Mouse (Mus musculus) small intestine, adult 2 months (tissue): ENCODE results near the gene Acsl3. TPM values are rescaled to one million over a fixed set of nuclear protein-coding genes. Genes with fewer than 3 reads are reported as not detected.

Source experiments
- H3K27ac ChIP-seq: fragments of 200-500 bp; 2 replicates; pipeline ENCODE4 v1.5.1; 2012; ENCODE audit warnings: low read depth, low read length, control low read depth, inconsistent platforms; ENCODE audit not compliant: insufficient read depth
- H3K27me3 ChIP-seq: fragments of 200-500 bp; 2 replicates; pipeline ENCODE4 v1.6.1; 2012; ENCODE audit warnings: mild to moderate bottlenecking, moderate library complexity, low read length, inconsistent platforms; ENCODE audit not compliant: control insufficient read depth, insufficient read depth
- H3K36me3 ChIP-seq: fragments of 200-500 bp; 2 replicates; pipeline ENCODE4 v1.6.1; 2012; ENCODE audit warnings: mild to moderate bottlenecking, low read length, control low read depth, inconsistent platforms; ENCODE audit not compliant: control insufficient read depth, insufficient read depth
- H3K4me1 ChIP-seq: fragments of 200-500 bp; 2 replicates; pipeline ENCODE4 v1.6.1; 2012; ENCODE audit warnings: low read length, inconsistent platforms, mixed read lengths; ENCODE audit not compliant: control insufficient read depth, insufficient read depth, insufficient read length
- H3K4me3 ChIP-seq: fragments of 200-500 bp; 2 replicates; pipeline ENCODE4 v1.5.1; 2012; ENCODE audit warnings: low read depth, mild to moderate bottlenecking, control low read depth, inconsistent platforms, low read length, moderate library complexity
- CTCF ChIP-seq: fragments of 200-500 bp; IDR thresholded peaks from 2 replicates; pipeline ENCODE4 v1.5.1; 2012; ENCODE audit warnings: low read depth, mild to moderate bottlenecking, control low read depth, inconsistent platforms, low read length, moderate library complexity, mixed read lengths; ENCODE audit not compliant: insufficient replicate concordance, insufficient read length; ENCODE audit errors: extremely low read depth
- POLR2A ChIP-seq: fragments of 200-500 bp; IDR thresholded peaks from 2 replicates; pipeline ENCODE4 v1.6.1; 2012; ENCODE audit warnings: low read depth, mild to moderate bottlenecking, control low read depth, inconsistent platforms, low read length, moderate library complexity
- WGBS: fragments of 180-500 bp; shearing (Covaris S2); methylation state at CpG from one replicate; pipeline ENCODE4 v1.1.7; 2018; 5-methylcytosine and 5-hydroxymethylcytosine counted together
- polyA plus RNA-seq: library from polyadenylated mRNA; depleted of rRNA; stranded (reverse); fragments of >200 nt; gene quantifications from 2 replicates; pipeline ENCODE4 v1.2.3, GENCODE M21; 2012

Acsl3 gene
- polyA plus RNA-seq, 1 experiment: 7.9 TPM

DNA sequence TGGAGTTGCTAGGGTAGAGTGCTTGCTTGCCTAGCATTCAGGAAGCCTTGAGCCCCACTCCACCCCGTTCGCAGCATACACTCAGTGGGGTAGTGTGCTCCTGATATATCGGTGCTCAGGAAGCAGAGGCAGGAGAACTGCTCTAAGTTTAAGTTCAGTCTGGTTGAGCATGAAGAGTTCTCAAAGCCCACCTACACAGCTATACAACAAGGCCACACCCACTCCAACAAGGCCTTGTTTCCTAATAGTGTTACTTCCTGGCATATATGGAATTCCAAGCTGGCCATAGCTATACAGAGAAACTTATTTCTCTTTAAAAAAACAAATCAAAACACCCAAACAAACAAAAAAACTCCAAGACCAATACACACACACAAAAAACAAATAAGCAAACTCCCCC, 15.8 kb upstream of the Acsl3 start:
- Histone ChIP-seq H3K4me1 (0 out of 2 replicates have a peak, but pooled peaks cover under 1% of the 10 kb centered on the region), H3K36me3 (no peaks in the 10 kb centered on the region), H3K27me3 (no peaks in the 10 kb centered on the region), H3K27ac (no peak overlapping the region), H3K4me3 (no peak overlapping the region)
- TF ChIP-seq POLR2A (no peak), CTCF (no peak)
- WGBS: 84% methylated on average over 3 of the region's 3 CpGs

DNA sequence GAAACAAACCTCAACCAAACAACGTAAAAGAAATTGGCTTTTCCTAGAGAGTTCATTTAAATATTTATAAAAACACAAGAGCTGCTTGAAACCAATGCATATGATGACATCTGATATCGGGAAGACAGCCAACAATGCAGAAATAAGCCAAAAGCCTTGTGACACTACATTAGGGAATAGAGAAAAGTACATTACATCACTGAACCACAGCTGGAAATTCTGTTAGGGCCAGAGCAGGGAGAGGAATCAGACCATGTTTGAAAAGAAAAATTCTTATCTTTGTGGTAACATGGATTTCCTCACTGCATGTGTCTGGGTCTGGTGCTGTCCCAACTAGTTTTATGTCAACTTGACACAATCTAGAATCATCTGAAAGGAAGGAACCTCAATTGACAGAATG, 15.4 kb upstream of the Acsl3 start:
- H3K4me3 ChIP-seq: no peak overlapping the region
- WGBS: 80% methylated on average over 2 of the region's 2 CpGs
- no peak for TF ChIP-seq CTCF
- TF ChIP-seq POLR2A: no peak

DNA sequence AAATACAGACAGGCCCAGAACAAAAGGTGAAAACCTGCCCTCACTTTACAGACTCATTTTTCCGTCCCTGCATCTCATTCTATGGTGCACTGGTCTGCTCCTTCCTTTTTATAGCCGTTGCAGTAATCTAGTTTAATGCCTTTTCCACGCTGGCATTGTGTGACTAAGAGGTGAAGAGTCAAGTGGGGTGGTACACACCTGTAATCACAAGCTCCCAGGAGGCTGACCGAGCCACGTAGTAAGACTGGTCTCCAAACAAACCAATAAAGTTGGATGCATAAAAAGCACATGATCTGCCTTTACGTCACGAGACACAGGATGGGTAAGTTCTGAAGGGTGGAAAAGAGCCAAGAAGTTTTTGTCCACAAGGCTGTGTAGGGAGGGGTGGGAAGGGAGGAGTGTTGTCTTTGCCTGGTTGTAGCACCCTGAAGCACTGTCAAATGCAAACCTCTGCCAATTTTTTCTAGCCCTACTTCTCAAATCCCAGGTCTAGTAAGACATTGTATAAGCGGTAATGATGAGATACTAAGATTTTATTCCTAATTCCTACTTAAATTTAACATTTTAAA, 10.2 kb upstream of the Acsl3 start:
- Histone ChIP-seq H3K4me1 (peaks cover 3% of the 10 kb centered on the region; the same call in 1 of the 2 replicates), H3K27me3 (no peaks in the 10 kb centered on the region), H3K27ac (no peak overlapping the region), H3K4me3 (no peak overlapping the region), H3K36me3 (no peaks in the 10 kb centered on the region)
- TF ChIP-seq CTCF (no peak), POLR2A (no peak)
- 33% methylated on average over 8 of the region's 8 CpGs for WGBS

More for the DNA sequence above, 15.4 kb upstream of the Acsl3 start:
- Histone ChIP-seq H3K4me1 (0 out of 2 replicates have a peak, but pooled peaks cover 2% of the 10 kb centered on the region), H3K27me3 (no peaks in the 10 kb centered on the region), H3K27ac (no peak overlapping the region), H3K36me3 (no peaks in the 10 kb centered on the region)

DNA sequence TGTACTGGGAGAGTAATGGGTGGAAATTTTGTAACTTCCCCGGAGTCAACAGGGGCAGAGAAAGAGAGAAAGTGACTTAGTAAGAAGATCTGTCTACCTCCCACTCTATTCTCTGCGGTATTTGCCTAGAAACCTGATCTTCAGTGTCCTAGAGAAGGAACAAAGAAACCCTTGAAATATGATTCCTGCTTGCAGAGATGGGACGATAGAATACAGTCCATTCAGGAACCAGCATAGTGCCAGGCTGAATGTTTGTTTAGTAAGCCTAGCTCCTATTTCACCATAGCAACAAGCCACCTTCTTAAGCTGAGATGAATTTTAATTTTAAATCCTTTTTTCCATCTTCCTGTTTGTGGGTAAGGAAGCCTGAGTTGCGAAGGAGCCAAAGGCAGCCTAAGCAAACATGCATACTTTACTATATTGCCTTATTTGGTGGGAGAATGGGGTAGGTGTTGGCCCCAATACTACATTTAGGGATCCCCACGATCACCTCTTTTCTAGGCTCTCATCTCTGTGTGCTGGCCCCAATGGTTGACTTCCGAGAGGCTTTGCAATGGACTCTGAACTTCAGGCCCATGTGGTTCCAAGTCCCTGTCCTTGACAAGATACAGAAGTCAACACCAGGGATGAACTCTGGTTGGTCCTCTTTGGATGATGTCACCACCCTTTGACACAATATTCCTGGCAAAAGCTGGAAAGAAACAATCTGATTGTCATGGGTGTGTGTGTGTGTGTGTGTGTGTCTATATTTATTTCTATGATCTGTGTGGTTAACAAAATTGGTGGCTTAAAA, 8.2 kb upstream of the Acsl3 start:
- Histone ChIP-seq H3K27me3 (no peaks in the 10 kb centered on the region), H3K36me3 (no peaks in the 10 kb centered on the region), H3K4me3 (no peak overlapping the region), H3K27ac (no peak overlapping the region), H3K4me1 (peaks cover 3% of the 10 kb centered on the region; the same call in 1 of the 2 replicates)
- 71% methylated on average over 6 of the region's 6 CpGs for WGBS
- TF ChIP-seq CTCF (no peak), POLR2A (no peak)

DNA sequence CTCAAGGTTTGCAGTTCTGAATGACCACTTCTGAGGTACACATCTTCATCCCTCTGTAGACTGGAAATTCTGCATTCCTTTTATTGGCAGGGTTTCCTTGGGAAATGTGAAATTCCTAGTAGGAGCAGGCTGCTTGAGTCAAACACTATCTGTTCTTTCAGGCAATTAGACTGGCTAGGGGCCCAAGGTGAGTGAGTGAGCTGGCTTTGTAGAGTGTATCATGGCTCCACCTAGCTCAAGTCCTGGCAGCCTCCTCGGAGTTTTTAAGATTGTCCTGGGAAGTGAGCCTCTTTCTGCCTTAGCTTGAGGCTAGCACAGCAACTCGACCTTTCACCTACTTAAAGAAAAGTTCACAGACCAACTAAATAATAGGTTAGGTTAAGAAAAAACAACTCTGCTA, 1.2 kb upstream of the Acsl3 start:
- H3K4me1 ChIP-seq: peaks cover 1% of the 10 kb centered on the region; the same call in 1 of the 2 replicates
- H3K4me3 ChIP-seq: no peak overlapping the region
- no peaks in the 10 kb centered on the region for H3K27me3 ChIP-seq
- no peak overlapping the region for H3K27ac ChIP-seq
- WGBS: 13% methylated on average over 2 of the region's 2 CpGs
- H3K36me3 ChIP-seq: no peaks in the 10 kb centered on the region
- TF ChIP-seq CTCF (no peak), POLR2A (no peak)

DNA sequence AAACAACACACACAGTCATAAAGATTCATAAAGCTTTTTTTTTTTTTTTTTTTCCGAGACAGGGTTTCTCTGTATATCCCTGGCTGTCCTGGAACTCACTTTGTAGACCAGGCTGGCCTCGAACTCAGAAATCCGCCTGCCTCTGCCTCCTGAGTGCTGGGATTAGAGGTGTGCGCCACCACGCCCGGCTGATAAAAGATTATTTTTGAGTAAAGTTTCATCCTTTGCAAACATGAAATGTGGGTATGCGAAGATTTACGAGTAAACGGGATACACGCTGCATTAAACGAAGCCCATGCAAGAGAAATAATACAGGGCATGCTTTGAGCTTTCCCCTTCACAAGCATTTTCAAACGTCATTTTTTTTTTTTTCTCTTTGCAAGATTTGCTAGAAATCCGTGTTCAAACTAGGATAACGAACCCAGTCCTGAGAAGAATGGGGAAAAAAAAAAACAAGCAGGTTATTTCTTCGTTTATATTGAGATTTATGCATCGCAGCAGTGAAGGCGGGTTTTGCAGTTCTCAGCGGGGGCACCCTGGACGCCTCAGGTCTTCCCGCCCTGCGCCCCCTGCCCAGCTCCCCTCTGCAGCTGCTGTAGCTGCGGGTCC, 500 bp upstream of the Acsl3 start:
- WGBS: 15% methylated on average over 22 of the region's 22 CpGs
- Histone ChIP-seq H3K4me1 (peaks cover 1% of the 10 kb centered on the region; the same call in 1 of the 2 replicates), H3K4me3 (peak overlapping the region; percentile 96), H3K27ac (no peak overlapping the region), H3K36me3 (no peaks in the 10 kb centered on the region), H3K27me3 (no peaks in the 10 kb centered on the region)
- TF ChIP-seq POLR2A (no peak), CTCF (no peak)

DNA sequence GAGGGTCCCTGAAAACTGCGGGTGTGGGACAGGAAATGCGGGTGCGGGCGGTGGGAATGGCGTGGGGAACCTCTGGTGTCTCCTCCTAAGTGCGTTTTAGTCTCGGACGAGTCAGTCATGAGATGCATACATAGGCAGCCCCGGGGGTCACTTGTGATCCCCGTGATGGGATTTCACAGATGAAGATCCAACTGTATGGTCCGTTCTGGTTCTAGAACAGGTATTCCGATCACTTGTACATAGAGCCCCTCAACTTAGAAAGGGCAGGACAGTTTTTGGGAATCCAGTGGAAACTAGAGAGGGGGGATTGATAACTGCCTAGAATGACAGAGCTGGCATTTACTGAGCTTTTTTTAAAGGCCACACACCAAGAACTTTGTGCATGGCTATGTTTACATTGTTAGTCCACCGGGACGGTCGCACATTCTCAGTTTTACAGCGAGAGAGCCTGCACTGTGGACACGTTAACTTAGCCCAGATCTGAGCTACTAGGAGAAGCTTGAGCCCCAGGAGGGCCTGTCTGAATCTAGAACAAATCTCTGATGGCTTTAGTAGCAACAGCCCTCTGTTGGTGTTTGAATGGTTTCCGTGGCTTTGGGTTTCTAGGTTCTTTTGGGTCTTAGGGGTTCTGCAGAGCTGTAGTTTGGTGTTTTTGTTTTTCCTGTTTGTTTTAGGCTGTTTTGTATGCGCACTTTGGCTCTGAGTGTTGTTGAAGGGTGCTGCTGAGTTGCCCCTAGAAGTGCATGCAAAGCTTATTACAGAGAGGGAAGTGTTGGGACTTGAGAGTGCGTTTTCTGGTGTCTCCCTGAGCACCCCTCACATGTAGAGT, 1.0 kb downstream of the Acsl3 start:
- no peaks in the 10 kb centered on the region; the same call in 1 of the 2 replicates for H3K4me1 ChIP-seq
- no peaks in the 10 kb centered on the region for H3K36me3 ChIP-seq
- peak overlapping the region; percentile 96 for H3K4me3 ChIP-seq
- 3% methylated on average over 20 of the region's 20 CpGs for WGBS
- no peaks in the 10 kb centered on the region for H3K27me3 ChIP-seq
- H3K27ac ChIP-seq: no peak overlapping the region
- TF ChIP-seq POLR2A (no peak), CTCF (no peak)
